Mouse (Mus musculus): ENCODE results near the gene Epb41l1. TPM values are rescaled to one million over a fixed set of nuclear protein-coding genes. Genes with fewer than 3 reads are reported as not detected.

Gene Epb41l1
- total and polyA plus RNA-seq, 2 experiments from 2014 or later: 0.45 to 28.2 TPM

DNA sequence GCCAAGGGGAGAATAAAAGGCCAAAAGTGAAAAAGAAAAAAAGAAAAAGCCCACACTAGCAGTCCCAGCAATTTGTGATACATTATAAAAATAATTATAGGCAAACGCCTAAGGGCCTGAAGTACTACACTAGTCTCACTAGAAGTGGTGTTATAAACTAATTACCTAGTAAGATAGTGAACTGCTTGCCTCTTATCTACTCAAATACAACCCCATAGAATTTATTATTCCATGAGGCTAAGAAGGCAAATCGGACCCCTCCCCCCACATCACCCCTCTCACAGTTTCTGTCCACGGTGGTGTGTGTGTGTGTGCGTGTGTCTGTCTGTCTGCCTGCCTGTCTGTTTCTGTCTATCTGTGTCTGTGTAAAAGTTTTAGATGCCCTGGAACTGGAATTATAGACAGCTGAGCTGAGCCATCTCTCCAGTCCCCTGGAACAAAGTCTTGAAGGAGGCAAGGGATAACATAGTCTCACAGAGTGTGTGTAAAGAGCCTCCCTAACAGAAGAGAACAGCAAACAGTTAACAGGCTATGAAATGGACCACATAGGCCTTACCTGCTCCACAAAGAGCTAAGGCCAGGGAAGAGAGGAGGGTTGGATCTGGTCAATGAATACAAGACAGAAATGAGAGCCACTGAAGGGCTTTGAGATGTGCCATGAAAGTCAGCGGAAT, 27.4 kb upstream of the Epb41l1 start:
- Histone ChIP-seq H3K9ac (replicated peaks; ENCODE audit: low read depth, low read length) (no peak overlapping the region), H3K4me1 (ENCODE audit: control insufficient read depth, insufficient read depth) (no peaks in the 10 kb centered on the region), H3K4me3 (ENCODE audit: low read depth, low read length) (peak overlapping the region; percentile 48), H3K4me2 (ENCODE audit: low read depth, low read length) (peak overlapping the region; percentile 48), H3K27me3 (ENCODE audit: control insufficient read depth, insufficient read depth, low read length) (no peaks in the 10 kb centered on the region), H3K9me3 (replicated peaks; ENCODE audit: control insufficient read depth, low read length) (no peaks in the 10 kb centered on the region), H3K27ac (ENCODE audit: low read depth) (peak overlapping the region; percentile 74; the same call in 1 of the 2 replicates), H3K36me3 (replicated peaks; ENCODE audit: control insufficient read depth, insufficient read depth, low read length) (no peaks in the 10 kb centered on the region)
- WGBS: 57% methylated on average over 5 of the region's 5 CpGs
- no peak for ATAC-seq (ENCODE audit: insufficient read depth, low read depth)
- TF ChIP-seq EP300 (IDR thresholded peaks at IDR 0.05; ENCODE audit: low read depth) (no peak), CTCF (IDR thresholded peaks at IDR 0.05; ENCODE audit: low read depth) (no peak)
- DNase-seq (ENCODE audit: low spot score): no peak

DNA sequence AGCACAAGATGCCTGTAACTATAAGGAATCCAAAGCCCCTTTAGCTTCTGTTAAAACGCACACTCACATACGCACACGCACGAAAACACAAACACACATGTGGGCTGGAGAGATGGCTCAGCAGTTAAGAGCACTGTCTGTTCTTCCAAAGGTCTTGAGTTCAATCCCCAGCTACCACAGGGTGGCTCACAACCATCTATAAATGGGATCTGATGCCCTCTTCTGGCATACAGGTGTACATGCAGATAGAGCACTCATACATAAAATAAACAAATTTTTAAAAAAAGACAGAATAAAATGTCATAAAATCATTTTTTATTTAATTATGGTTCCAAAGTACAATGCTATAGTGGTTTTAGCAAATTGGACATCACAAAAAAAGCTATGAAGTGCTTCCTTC, 26.4 kb upstream of the Epb41l1 start:
- no peak overlapping the region for H3K9ac ChIP-seq (replicated peaks; ENCODE audit: low read depth, low read length)
- H3K27ac ChIP-seq (ENCODE audit: low read depth): no peak overlapping the region
- no peaks in the 10 kb centered on the region for H3K9me3 ChIP-seq (replicated peaks; ENCODE audit: control insufficient read depth, low read length)
- no peak overlapping the region for H3K4me3 ChIP-seq (ENCODE audit: low read depth, low read length)
- H3K27me3 ChIP-seq (ENCODE audit: control insufficient read depth, insufficient read depth, low read length): no peaks in the 10 kb centered on the region
- no peak overlapping the region for H3K4me2 ChIP-seq (ENCODE audit: low read depth, low read length)
- DNase-seq (ENCODE audit: low spot score) (no peak), ATAC-seq (ENCODE audit: insufficient read depth, low read depth) (no peak)
- TF ChIP-seq EP300 (IDR thresholded peaks at IDR 0.05; ENCODE audit: low read depth): no peak
- peak; percentile 30 for TF ChIP-seq CTCF (IDR thresholded peaks at IDR 0.05; ENCODE audit: low read depth)
- WGBS: 87% methylated on average over 4 of the region's 4 CpGs
- no peaks in the 10 kb centered on the region for H3K36me3 ChIP-seq (replicated peaks; ENCODE audit: control insufficient read depth, insufficient read depth, low read length)
- no peaks in the 10 kb centered on the region for H3K4me1 ChIP-seq (ENCODE audit: control insufficient read depth, insufficient read depth)

GRCm38 (mm10) chr2:156396096-156396495, 24.6 kb upstream of the Epb41l1 start:
- Histone ChIP-seq H3K36me3 (replicated peaks; ENCODE audit: control insufficient read depth, insufficient read depth, low read length) (no peaks in the 10 kb centered on the region), H3K4me1 (ENCODE audit: control insufficient read depth, insufficient read depth) (no peaks in the 10 kb centered on the region), H3K4me2 (ENCODE audit: low read depth, low read length) (no peak overlapping the region), H3K27me3 (ENCODE audit: control insufficient read depth, insufficient read depth, low read length) (no peaks in the 10 kb centered on the region), H3K9ac (replicated peaks; ENCODE audit: low read depth, low read length) (no peak overlapping the region), H3K4me3 (ENCODE audit: low read depth, low read length) (no peak overlapping the region), H3K9me3 (replicated peaks; ENCODE audit: control insufficient read depth, low read length) (no peaks in the 10 kb centered on the region), H3K27ac (ENCODE audit: low read depth) (no peak overlapping the region)
- TF ChIP-seq CTCF (IDR thresholded peaks at IDR 0.05; ENCODE audit: low read depth): no peak
- no peak for TF ChIP-seq EP300 (IDR thresholded peaks at IDR 0.05; ENCODE audit: low read depth)
- ATAC-seq (ENCODE audit: insufficient read depth, low read depth): no peak
- 58% methylated on average over 2 of the region's 2 CpGs for WGBS
- DNase-seq (ENCODE audit: low spot score): no peak

GRCm38 (mm10) chr2:156397988-156398387, 22.7 kb upstream of the Epb41l1 start:
- 88% methylated on average over 7 of the region's 7 CpGs for WGBS
- ATAC-seq (ENCODE audit: insufficient read depth, low read depth) (no peak), DNase-seq (ENCODE audit: low spot score) (no peak)
- H3K4me1 ChIP-seq (ENCODE audit: control insufficient read depth, insufficient read depth): no peaks in the 10 kb centered on the region
- TF ChIP-seq EP300 (IDR thresholded peaks at IDR 0.05; ENCODE audit: low read depth): no peak
- no peak for TF ChIP-seq CTCF (IDR thresholded peaks at IDR 0.05; ENCODE audit: low read depth)
- no peaks in the 10 kb centered on the region for H3K27me3 ChIP-seq (ENCODE audit: control insufficient read depth, insufficient read depth, low read length)
- H3K9ac ChIP-seq (replicated peaks; ENCODE audit: low read depth, low read length): no peak overlapping the region
- H3K4me2 ChIP-seq (ENCODE audit: low read depth, low read length): no peak overlapping the region
- H3K4me3 ChIP-seq (ENCODE audit: low read depth, low read length): no peak overlapping the region
- no peaks in the 10 kb centered on the region for H3K9me3 ChIP-seq (replicated peaks; ENCODE audit: control insufficient read depth, low read length)
- no peak overlapping the region for H3K27ac ChIP-seq (ENCODE audit: low read depth)
- H3K36me3 ChIP-seq (replicated peaks; ENCODE audit: control insufficient read depth, insufficient read depth, low read length): no peaks in the 10 kb centered on the region

- H3K4me3 ChIP-seq (ENCODE audit: low read depth, low read length): no peak overlapping the region
- H3K27me3 ChIP-seq (ENCODE audit: control insufficient read depth, insufficient read depth, low read length): no peaks in the 10 kb centered on the region
- DNase-seq (ENCODE audit: low spot score) (no peak), ATAC-seq (ENCODE audit: insufficient read depth, low read depth) (no peak)
- H3K4me1 ChIP-seq (ENCODE audit: control insufficient read depth, insufficient read depth): no peaks in the 10 kb centered on the region
- no peaks in the 10 kb centered on the region for H3K36me3 ChIP-seq (replicated peaks; ENCODE audit: control insufficient read depth, insufficient read depth, low read length)
- H3K9me3 ChIP-seq (replicated peaks; ENCODE audit: control insufficient read depth, low read length): no peaks in the 10 kb centered on the region
- WGBS: 64% methylated on average over 1 of the region's 1 CpGs
- H3K4me2 ChIP-seq (ENCODE audit: low read depth, low read length): no peak overlapping the region
- H3K27ac ChIP-seq (ENCODE audit: low read depth): no peak overlapping the region
- H3K9ac ChIP-seq (replicated peaks; ENCODE audit: low read depth, low read length): no peak overlapping the region
- no peak for TF ChIP-seq EP300 (IDR thresholded peaks at IDR 0.05; ENCODE audit: low read depth)
- no peak for TF ChIP-seq CTCF (IDR thresholded peaks at IDR 0.05; ENCODE audit: low read depth)
Measured at GRCm38 (mm10) chr2:156399485-156399884, 21.2 kb upstream of the Epb41l1 start.

DNA sequence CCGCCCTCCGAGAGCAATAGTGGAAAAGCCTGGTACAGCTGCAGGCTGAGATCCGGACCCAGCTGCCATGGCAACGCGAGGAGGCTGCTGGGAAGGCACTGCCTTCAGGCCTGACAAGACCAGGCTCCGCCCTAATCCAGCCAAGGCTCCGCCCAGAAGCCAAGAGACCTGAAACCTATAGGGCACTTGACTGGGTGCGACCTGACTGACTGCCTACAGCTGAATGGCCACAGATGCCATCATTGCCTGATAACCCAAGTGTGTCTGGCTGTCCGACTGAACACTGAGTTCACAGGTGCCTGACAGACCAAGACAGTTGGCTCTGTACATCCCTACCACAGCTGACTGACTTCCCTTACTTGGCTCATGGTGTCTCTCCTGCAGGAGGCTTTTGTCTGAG, 19.4 kb upstream of the Epb41l1 start:
- no peak for TF ChIP-seq CTCF (IDR thresholded peaks at IDR 0.05; ENCODE audit: low read depth)
- Histone ChIP-seq H3K9ac (replicated peaks; ENCODE audit: low read depth, low read length) (no peak overlapping the region), H3K4me3 (ENCODE audit: low read depth, low read length) (no peak overlapping the region), H3K9me3 (replicated peaks; ENCODE audit: control insufficient read depth, low read length) (no peaks in the 10 kb centered on the region), H3K27me3 (ENCODE audit: control insufficient read depth, insufficient read depth, low read length) (no peaks in the 10 kb centered on the region), H3K36me3 (replicated peaks; ENCODE audit: control insufficient read depth, insufficient read depth, low read length) (no peaks in the 10 kb centered on the region), H3K4me2 (ENCODE audit: low read depth, low read length) (no peak overlapping the region), H3K4me1 (ENCODE audit: control insufficient read depth, insufficient read depth) (no peaks in the 10 kb centered on the region), H3K27ac (ENCODE audit: low read depth) (no peak overlapping the region)
- ATAC-seq (ENCODE audit: insufficient read depth, low read depth) (no peak), DNase-seq (ENCODE audit: low spot score) (no peak)
- 6% methylated on average over 9 of the region's 9 CpGs for WGBS
